Mouse (Mus musculus) frontal cortex, postnatal 10 days (tissue): ENCODE data around the gene Hoxa9.

Experiments
- DNase-seq, 2 experiments: peaks; one replicate each; pipeline ENCODE4 v3.0.0; 2022; ENCODE audit warnings: low spot score in 2 of 2, mixed read lengths in 1 of 2

The Hoxa9 gene

GRCm38 (mm10) chr6:52203371-52204049 is 27.4 kb downstream of the Hoxa9 start:
- DNase-seq = no peak

- no peak for DNase-seq
Measured at GRCm38 (mm10) chr6:52203121-52203370, 27.8 kb downstream of the Hoxa9 start.

GRCm38 (mm10) chr6:52202362-52203120 is 28.3 kb downstream of the Hoxa9 start:
- no peak for DNase-seq

GRCm38 (mm10) chr6:52201269-52201668 is 29.6 kb downstream of the Hoxa9 start:
- no peak for DNase-seq

GRCm38 (mm10) chr6:52200751-52201250 is 30.1 kb downstream of the Hoxa9 start:
- DNase-seq = no peak

- DNase-seq = no peak
Measured at GRCm38 (mm10) chr6:52200073-52200750, 30.7 kb downstream of the Hoxa9 start.

- DNase-seq = no peak
Measured at GRCm38 (mm10) chr6:52197271-52197670, 33.6 kb downstream of the Hoxa9 start.

- DNase-seq = no peak
Measured at GRCm38 (mm10) chr6:52196811-52197210, 34.1 kb downstream of the Hoxa9 start.

- no peak for DNase-seq
Measured at GRCm38 (mm10) chr6:52194690-52195089, 36.2 kb downstream of the Hoxa9 start.

GRCm38 (mm10) chr6:52191860-52192550 is 38.9 kb downstream of the Hoxa9 start:
- DNase-seq = no peak

GRCm38 (mm10) chr6:52190906-52191810 is 39.7 kb downstream of the Hoxa9 start, which contains the start of gene Hoxa4:
Gene Hoxa4, minus strand, starts transcription at chr6:52191753.
- DNase-seq = no peak

- DNase-seq = no peak
Measured at GRCm38 (mm10) chr6:52190410-52190809, 40.5 kb downstream of the Hoxa9 start.

- DNase-seq = no peak
Measured at GRCm38 (mm10) chr6:52189909-52190308, 41.0 kb downstream of the Hoxa9 start.

- no peak for DNase-seq
Measured at GRCm38 (mm10) chr6:52189172-52189591, 41.7 kb downstream of the Hoxa9 start.

- no peak for DNase-seq
Measured at GRCm38 (mm10) chr6:52186500-52186899, 44.4 kb downstream of the Hoxa9 start.

- no peak for DNase-seq
Measured at GRCm38 (mm10) chr6:52185834-52186233, 45.1 kb downstream of the Hoxa9 start.

- no peak for DNase-seq
Measured at GRCm38 (mm10) chr6:52185222-52185621, 45.7 kb downstream of the Hoxa9 start.

GRCm38 (mm10) chr6:52184668-52185067 is 46.2 kb downstream of the Hoxa9 start:
- no peak for DNase-seq

- DNase-seq = no peak
Measured at GRCm38 (mm10) chr6:52183311-52184080, 47.4 kb downstream of the Hoxa9 start.

- DNase-seq = no peak
Measured at GRCm38 (mm10) chr6:52182793-52183192, 48.1 kb downstream of the Hoxa9 start.
